Mouse (Mus musculus) heart, postnatal 36 days (tissue): ENCODE measurements around the gene Camk2d. TPM values are rescaled to one million over a fixed set of nuclear protein-coding genes. Genes with fewer than 3 reads are reported as not detected.

Experiments used
- DNase-seq, 2 experiments: peaks; one replicate each; pipeline ENCODE4 v3.0.0; 2021 to 2022
- intact Hi-C: fragments of 180-260 bp; cut with DNase I; formaldehyde crosslinking; loops from one replicate; pipeline ENCODE4 v1.15.1; 2025
- total RNA-seq, 2 experiments: library from RNA; stranded (reverse); gene quantifications; 2 replicates each; pipeline ENCODE4 v1.2.3; 2021

Camk2d gene
- total RNA-seq, 2 experiments from 2014 or later, result 138 to 147 TPM

DNA sequence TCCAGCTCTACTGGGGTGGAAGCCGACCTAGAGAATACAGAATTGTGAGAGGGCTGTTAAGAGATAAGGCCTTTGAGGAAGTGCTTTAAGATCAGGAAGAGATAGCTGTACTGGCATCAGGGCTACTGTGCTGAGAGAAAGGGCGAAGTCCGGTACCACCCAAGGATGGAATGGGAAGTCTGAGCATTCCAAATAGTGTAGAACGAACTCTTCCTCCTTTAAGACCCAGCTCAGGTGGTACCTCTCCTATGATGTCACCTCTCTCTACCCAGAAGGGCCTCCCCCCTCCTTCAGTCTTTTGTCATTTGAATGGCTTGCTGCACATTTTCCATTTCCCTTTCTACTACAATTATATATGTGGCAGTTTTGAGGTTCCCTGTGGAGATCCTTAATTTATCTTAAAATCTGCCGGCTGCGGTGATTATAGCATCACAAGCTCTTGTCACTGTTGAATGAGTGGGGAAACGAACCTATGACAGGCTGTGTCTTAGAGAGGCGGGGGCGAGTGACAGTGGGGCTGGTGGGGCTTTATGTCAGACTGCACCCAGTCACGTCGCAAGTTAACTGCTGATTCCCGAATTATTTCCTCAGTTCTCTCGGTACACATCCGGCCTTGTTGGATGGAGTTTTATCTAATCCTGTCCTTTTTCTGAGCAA lies 13.8 kb downstream of the Camk2d start:
- DNase-seq, result no peak
- intact Hi-C loops, result loop anchor here (5.0 kb wide), 1 partner anchor 82 kb away; no protein-coding TSS in a partner anchor

DNA sequence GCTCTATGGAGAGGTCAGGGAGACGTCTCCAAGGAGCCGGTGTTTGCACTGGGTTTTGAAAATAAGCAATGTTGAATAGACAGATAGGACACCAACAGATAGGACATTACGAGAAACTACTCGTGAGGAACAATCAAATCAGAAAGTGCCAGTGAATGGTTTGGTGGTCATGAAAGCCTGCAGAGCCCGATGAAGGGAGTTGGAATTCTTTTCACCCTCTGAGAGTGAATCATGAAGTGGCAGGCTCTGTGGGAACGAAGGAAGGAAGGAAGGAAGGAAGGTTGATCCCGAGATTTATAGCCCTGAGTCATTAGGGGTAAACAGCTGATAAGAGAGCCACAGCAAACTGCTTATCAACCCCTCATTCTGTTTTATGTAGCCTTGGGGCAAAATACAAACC lies 15.5 kb downstream of the Camk2d start:
- intact Hi-C loops, result loop anchor here (5.0 kb wide), 1 partner anchor 81 kb away; no protein-coding TSS in a partner anchor

DNA sequence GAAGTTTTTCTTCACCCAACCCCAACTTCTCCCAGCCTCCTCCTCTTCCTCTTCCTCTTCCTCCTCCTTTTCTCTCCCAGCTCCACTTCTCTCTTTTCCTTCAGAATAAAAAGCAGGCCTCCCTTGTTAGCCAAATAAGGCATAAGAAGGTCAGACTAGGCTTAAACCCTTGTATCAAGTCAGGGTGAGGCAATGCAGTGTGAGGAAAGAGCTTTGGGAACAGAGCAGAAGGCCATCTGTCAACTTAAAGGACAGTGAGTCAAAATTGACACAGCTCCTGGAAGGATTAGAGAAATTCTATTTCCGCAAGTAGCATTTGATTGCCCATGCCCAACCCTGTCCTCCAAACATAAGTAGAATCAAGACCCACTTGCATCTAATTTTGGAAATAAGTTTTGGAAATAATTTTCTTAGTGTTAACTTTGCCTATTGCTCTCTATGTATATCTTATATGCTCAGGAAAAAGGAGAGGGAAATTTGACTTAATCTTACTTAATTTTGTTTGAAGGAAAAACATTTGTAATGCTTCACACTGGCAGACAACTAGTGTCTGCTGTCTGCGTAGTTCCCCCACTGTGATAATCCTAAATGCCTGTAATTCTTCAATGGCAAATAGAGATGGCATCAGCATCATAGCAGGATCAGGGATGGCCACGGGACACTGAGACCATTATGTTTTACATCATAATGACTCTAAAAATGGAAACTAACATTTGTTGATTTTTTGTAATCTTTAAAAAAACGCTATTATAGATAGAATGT lies 16.8 kb downstream of the Camk2d start:
- intact Hi-C loops, result loop anchor here (5.0 kb wide), 1 partner anchor 79 kb away; no protein-coding TSS in a partner anchor
- DNase-seq, result no peak

More for the DNA sequence above, 15.5 kb downstream of the Camk2d start:
- DNase-seq, result no peak

DNA sequence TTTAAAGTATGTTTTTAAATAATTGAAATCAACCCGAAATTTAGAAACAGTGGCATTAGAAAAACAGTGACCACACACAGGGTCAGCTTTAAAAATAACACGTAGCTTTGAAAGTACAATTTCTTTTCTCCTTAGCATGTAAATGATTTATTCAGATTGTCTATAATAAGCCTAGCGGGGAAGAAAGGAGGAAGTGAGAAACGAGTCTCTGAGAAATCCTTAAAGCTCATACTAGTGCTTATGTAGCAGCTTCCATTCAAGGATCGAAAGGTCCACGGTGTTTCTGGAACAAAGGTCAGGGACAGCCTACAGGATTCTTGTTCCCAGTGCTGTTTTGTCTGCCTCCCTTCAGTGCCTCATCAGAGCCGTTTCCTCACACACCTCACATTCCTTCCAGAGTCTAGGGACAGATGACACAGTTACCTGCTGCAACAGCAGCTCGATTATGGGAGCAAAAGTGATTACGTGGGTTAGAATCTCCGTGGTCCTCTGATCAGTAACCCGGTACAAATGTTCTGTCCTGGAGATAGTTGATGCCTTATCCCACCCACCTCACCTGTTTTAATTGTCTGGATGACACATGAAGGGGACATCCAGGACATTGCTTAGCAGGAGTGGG lies 17.5 kb downstream of the Camk2d start:
- intact Hi-C loops, result loop anchor here (2.0 to 5.0 kb wide), 2 partner anchors 15 to 79 kb away; no protein-coding TSS in a partner anchor
- no peak for DNase-seq

DNA sequence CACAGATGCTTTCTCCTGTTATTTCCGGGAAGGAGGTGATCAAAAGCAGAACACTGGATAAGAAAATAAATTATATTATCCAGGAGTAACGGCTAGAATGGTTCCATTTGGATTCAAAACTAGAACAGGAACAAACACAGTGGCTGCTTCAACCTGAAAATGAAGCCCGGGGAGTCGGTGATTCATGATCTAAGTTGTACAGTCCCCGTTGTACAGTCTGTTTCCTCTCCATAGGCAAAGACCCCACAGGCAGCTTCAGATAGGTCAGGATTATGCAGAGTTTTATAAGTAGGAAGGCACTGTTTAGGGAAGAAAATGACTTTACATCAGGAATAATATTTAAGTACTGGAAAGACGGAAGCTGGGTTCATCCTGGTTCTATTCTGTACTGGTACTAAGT lies 19.2 kb downstream of the Camk2d start:
- DNase-seq, result no peak
- intact Hi-C loops, result loop anchor here (2.0 kb wide), 1 partner anchor 17 kb away; no protein-coding TSS in a partner anchor

DNA sequence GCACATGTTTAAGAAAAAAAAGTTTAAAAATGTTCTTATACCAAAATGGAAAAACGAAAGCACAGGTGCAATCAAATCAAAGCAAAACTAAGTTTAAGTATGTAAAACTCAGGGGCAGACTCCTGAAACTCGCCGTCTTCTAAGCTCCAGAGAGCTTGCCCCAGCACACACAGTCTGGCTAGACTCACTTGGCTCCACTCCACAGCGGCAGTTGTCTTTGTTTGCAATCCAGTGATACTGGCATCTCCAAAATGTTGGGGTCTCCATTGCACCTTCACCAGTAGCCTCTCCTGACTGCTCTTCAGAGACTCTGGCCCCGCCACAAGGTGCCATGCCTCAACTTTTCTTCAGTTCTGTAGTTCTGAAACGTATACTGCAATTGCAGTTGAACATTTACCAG lies 24.1 kb downstream of the Camk2d start:
- intact Hi-C loops, result no loop called here
- no peak for DNase-seq

DNA sequence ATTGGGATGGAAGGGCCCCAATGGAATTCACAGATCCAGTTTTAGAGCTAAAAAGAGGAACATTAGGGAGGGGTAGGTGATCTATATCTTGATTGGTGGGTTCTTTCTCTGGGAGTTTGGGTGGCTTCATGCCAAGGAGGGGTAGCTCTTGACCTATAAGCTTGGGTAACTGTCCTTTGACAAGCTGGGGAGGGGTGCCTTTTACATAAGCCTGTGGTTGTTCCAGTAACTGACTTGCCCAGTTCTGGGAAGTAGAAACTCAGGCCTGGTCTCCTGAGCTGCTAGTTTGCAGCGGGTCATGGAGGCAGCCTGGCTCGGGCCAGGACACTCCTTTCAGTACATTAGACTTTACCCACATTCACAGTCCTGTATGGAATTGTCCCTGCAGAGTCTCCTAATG lies 26.4 kb downstream of the Camk2d start:
- DNase-seq, result no peak
- intact Hi-C loops, result no loop called here

DNA sequence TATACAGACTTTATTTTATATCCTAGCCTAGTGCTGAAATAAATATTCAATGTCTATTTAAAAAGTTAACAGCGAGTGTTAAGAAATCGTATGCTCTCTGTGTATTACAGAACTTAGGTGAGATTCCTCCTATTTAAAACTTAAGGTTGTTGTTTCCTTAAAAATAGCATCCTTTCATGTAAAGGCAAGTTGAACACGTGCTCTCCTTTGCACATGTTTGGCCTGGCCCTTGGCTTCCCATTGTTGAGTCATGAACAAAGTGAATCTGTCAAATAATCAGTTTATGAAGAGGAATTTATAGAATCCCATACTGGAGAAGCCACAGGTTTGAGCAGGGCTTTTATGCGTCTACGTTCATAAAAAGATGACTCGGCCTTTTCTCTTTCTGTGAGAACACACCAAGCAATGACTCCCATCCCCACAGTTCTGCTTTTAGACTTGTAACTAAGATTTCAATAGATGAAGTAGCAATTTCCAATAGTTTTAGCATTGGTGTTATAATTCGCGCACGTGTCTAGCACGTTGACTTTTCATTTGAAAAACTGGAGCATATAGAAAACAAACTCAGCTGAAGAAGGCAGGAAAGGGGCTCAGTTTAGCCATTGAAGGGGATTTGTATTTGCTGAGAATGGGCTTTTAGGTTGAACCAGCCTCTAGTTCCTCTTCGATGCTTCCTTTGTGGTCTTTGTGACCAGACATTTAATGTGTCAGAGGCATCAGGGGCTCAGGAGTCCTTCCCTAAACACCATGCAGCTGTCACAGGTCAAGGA lies 29.1 kb downstream of the Camk2d start:
- no peak for DNase-seq
- intact Hi-C loops, result no loop called here

DNA sequence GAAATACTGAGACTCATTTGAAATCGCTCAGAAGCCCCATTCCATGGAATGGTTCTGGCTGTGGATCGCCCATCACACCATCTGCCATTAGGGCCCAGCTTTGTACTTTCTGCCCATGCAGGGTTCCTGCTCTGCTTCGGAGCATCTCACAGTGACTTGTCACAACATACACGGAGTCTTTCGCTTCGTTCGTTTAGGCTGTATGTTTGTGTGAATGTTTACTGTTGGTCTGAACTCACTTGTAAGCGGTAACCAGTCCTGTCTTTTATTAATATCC lies 29.6 kb downstream of the Camk2d start:
- DNase-seq, result no peak
- intact Hi-C loops, result no loop called here

DNA sequence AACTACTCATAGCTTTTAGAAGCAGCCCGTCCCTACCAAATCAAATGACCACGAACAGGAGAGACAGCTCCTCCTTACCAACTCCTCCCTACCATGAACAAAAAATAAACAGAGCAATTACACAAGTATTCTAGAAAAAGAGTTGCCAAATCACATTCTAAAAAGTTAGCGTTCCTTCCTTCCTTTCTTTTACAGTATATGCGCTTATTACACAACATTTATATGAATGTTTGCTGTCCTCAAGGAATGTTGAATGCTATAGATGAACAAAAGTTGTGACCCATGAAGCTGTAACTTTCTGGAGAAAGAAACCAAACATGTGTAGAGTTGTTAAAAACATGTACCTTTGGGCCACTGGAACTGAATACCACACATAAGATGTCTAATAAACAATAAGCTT lies 31.9 kb downstream of the Camk2d start:
- no peak for DNase-seq
- intact Hi-C loops, result no loop called here

DNA sequence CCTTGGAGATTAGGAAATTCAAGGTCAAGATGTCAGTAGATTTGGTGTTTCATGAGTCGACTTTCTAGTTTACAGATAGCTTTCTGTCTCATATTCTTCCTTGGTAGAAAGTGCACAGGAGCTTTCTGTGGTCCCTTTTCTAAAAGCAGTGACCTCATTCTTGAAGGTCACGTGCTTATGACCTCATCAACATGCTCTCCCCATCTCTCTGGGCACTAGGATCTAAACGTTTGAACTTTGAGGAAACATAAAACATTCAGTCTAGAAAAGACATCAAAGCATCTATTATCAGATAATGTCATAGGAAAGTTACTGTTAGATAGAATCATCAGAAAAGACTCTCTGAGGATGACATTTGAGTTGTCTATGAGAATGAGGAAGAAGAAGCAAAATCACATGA lies 32.3 kb downstream of the Camk2d start:
- intact Hi-C loops, result no loop called here
- DNase-seq, result no peak

DNA sequence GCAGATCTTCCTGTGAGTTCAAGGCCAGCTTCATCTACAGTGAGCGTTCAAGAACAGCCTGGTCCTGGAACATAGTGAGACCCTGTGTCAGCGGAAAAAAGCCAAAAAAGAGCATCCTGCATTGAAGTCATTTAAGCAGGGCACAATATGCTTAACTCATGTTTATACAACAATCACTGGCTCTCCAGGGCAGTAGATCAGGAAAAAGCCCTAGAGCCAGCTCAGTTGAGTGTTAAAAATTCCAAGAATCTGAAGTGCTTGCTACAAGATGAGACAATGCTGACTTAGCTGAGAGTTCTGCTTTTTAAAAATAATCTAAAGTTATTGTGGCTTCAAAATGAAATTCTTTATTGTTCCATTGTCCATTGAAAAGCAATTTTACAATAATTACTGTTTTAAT lies 32.9 kb downstream of the Camk2d start:
- DNase-seq, result no peak
- intact Hi-C loops, result no loop called here

DNA sequence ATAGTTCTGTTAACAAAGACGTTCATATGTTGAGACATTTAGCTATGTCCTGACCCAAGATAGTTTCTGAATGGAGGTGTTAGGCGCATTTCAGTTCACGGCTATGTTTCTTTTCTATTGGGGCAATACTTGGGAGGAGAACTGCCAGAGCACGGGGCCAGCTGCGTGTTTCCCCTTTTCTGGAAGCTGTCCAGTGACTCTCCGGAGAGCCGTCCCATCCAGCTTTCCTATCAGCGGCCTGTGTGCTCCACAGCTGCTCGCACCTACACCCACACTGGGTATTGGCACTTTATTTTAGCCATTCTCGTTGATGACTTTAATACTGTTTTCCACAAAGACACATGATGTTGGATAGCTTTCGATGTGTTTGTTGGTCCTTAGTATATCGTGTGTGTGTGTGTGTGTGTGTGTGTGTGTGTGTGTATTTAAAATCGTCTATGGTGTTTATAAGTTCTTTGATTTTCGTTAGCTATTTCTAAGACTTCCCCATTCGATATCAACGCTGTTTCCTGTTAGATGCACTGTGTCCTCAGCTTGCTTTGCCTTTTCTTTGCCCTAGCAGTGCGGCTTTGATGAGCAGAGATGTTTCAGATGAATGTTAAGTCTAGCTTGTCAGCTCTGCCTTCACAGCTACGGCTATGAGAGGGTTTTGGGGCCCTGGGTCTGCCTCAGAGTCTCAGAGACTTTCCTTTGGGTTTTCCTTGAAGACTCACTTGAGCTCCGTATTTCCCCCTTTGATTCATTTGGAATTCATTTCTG lies 34.2 kb downstream of the Camk2d start:
- intact Hi-C loops, result no loop called here
- peak; percentile 53 to 64 for DNase-seq

DNA sequence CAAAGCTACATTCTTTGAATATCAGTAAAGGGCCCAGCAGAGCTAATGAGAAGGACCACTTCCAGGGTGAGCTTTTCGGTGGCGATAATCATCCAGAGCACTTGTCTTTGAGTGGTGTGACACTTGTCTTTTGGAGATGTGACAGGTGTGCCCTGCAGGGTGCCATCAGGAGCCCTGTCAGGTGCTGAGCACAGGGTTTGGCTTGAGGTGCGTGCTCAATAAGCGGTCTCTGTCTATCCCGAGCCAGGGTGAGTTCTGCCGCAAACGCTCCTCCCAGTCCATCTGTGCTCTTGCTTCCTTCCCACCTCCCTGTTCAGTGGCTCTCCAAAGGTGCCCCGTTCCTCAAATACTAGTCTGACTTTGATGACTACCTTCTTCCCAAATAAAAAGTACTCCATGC lies 35.5 kb downstream of the Camk2d start:
- DNase-seq, result no peak
- intact Hi-C loops, result no loop called here

DNA sequence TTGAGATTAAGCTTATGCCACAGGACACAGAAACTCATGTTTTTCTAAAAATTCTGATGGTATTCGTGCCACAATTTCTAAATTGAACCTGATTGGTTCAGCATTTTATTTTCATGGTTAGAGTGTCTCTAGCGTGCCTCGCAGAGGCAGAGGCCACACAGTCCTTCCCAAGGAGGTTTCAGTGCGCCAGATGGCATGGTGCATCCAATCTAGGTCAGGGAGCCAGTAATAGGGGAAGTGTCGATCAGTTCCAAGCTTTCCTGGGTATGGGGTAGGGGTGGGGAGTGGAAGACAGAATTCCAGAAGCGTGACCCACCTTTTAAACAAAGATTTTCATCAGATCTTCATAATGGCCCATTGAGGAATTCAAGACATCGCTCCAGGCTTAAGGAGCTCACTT lies 36.5 kb downstream of the Camk2d start:
- no peak for DNase-seq
- intact Hi-C loops, result no loop called here

DNA sequence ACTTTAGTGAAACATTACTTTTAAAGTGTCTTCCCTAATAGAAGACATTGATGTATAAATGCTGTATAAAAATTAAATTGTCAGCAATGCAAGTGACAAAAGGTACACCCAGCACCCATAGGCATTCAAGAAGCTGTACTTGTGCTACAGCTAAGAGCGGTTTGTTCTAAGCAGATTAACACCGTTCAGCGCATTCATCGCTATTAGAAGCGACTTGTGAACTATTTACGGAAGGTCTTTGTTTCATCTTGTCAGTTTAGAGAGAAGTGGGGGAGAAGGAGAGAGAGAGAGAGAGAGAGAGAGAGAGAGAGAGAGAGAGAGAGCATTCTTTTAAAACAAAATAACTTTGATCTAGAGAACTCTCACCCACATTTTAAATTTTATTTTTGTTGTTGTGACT lies 38.1 kb downstream of the Camk2d start:
- no peak for DNase-seq
- intact Hi-C loops, result no loop called here

DNA sequence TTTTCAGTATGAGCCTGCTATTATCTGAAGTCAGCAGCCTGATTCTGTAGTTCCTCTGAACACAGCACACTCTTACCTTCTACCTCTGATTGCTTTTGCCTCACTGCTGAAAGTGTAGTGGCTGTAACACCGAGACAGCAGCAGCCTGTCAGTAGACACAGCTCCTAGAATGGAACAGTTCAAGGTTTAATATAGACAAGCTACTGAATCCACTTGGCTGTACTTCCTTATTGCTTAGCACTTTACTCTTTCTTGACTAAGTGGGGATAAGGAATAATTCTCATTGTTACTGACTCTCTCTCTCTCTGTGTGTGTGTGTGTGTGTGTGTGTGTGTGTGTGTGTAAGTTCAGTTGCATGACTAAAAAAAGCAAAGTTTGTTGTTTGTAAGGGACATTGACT lies 42.2 kb downstream of the Camk2d start:
- no peak for DNase-seq
- intact Hi-C loops, result no loop called here

DNA sequence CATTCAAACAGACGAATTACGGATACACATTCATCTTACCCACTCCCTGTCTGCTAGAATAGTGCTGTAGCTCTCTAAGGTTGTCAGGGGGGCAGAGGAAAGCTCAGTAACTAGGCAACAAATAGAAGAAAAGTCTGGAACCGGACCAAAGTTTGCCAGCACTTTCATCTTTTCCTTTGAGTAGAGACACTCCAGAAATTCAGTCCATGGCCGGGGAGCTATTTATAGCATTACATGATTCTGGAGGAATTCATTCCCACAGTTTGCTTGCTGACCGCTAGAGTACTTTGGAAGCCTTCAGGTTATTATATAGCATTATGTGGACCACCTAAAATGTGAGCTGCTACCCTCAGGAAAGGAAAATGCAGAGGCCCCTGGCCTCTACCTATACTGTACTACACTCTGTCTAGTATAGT lies 43.0 kb downstream of the Camk2d start:
- intact Hi-C loops, result no loop called here
- DNase-seq, result peak in 1 of 2 experiments; percentile 28

DNA sequence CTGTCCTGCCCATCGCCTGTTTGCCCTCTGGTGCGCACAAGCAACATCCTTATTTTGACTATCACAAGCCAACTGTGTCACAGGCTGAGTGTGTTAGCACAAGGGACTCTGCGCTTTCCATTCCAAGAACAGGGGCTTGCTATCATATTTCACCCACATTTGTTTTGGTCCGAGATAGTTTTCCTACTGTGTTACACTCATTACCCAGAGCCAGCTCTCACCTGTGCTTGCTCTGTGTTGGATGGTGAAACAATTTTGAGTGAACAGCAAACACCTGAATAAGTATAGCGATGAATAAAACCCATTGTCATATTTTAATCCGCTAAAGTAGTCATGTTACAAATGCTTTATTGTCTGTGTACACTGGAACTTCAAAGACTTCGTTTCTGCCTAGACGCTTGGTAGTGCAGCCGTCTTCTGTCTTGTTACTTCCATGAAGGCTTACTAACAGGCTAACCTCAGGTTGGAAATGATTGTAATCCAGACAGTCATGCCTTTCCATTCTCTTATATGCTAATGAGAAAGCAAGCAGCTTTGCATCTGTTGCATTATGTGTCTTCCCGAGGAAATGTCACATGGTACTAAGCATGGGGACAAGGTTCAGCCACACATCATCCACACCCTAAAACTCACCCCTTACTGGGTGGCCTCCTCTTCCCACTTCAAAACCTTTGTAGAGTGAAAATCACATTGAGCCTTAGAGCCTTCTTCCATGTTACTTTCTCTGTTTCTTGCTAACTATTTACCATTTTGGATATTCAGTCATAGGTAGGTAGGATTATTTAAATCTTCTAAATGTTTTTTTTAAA lies 44.5 kb downstream of the Camk2d start:
- intact Hi-C loops, result no loop called here
- no peak for DNase-seq

DNA sequence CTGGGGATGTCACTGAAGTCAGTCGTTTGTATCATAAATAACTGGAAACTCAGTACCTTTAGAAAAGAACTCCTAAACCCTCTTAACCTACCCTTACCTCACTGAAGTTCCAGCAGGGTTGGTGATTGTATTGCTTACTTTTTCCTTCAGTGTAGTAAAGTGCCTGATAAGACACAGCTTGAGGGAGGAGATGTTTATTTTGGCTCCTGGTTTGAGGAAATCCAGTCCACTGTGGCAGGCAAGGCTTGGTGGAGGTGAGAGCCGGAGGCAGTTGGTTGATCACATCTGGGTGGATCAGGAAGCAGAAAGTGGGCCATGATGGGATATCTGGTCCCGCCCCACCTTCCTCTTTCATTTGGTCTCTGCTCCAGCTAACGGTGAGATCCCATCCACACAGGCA lies 45.3 kb downstream of the Camk2d start:
- DNase-seq, result no peak
- intact Hi-C loops, result no loop called here
